Mouse (Mus musculus): ENCODE measurements around the gene Arl10.

DNA sequence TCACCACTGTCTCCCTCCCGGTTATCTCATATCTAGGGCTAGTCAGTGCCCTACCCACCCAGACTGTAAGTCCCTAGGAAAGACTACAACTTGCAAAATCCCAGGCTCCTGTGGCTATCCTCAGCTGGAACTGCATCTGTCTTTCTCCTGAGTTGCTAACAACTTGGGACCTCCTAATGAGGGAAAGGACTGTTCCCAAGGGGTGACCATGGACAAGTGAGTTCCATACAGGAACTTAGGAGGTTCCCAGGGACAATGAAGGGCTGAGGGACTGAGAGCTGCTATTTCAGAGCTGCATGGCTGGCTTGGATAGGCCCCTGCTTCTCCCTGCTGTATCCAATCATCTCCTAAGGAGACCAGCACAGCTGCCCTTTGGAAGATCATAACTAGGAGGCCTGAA, 34.5 kb downstream of the Arl10 start:
- no peak for TF ChIP-seq EP300 (IDR thresholded peaks at IDR 0.05; ENCODE audit: insufficient read depth, low read depth, low read length)
- TF ChIP-seq POLR2A (IDR thresholded peaks at IDR 0.05; ENCODE audit: insufficient read depth, low read depth, low read length): no peak
- TF ChIP-seq CTCF (IDR thresholded peaks at IDR 0.05): no peak

Data from heart, adult 2 months (tissue).